ENCODE assay signal across 10 mouse cellular contexts in the genomic region with DNA sequence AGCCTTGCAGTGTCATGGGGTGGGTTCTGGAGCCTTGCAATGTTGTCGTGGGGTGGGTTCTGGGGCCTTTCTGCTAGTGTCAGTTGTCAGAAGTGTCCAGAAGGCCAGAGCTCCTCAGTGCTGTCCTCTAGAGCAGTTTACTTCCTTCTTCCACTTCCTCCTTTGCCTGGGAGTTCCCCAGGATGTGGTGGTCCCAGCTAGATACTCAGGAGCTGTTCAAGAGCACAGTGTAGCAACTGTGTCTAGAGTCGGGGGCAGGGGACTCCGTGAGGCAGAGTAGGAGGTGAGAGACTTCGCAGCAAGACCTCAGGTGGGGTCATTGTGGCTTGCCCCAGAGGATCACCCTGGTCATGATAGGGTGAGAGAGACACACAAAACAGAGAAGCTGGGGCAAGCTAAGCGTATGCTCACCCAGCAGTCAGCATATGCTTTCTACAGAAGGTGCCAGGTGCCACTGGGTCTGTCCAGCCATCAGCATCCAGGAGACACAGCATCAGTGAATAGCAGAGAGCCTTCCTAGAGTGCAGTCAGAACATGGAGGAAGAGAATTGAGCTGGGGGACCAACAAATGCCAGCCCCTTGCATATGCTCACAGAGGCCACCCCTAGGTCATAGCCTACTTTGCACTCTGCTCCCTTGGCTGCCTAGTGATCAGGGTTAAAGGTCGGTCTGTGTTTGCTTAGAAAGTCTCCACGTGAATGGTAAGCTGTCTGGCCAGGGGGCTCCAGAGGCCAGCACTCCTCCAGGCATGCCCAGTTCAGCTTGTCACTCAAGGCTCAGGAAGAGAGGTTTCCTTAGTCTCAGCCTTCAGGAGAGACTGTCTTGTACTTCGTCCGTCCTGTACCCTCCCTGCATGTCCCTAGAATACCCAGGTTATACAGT. TPM values are rescaled to one million over a fixed set of nuclear protein-coding genes. Genes with fewer than 3 reads are reported as not detected.
DNase-seq lines count a peak whose midpoint lies in the region; ATAC-seq and TF ChIP-seq lines count a peak whose summit lies in the region.
"Had no signal": no experiment of that assay in that cellular context is flagged by ENCODE, and none has a peak within 500 bp of the region (broad histone marks: within the 10 kb centered on the region; RNA-seq: fewer than 3 reads in every experiment).

No protein-coding gene starts in this region.

- in situ Hi-C loops in CH12.LX (cut with MboI; ENCODE audit: low pct_ligation_motif_present, low pct_unique_long_range_greater_than_20kb, low sequenced_read_pairs), result no loop called here

- no peaks in the 10 kb centered on the region for H3K36me3 ChIP-seq in kidney, adult 2 months (ENCODE audit: control insufficient read depth, insufficient read depth, low read length)
- H3K36me3 ChIP-seq in CH12.LX (replicated peaks in 1 of 2; ENCODE audit: control insufficient read depth in 1 of 2, insufficient read depth in 1 of 2, low read length in 1 of 2), result peaks cover 12 to 86% of the 10 kb centered on the region in 2 experiments
- no peaks in the 10 kb centered on the region for H3K36me3 ChIP-seq in liver, embryonic 16.5 days (ENCODE audit: control insufficient read depth, insufficient read depth)
- H3K36me3 ChIP-seq: embryonic facial prominence, embryonic 15.5 days had no signal

- TF ChIP-seq RAD21 in CH12.LX (IDR thresholded peaks at IDR 0.05; ENCODE audit: low read depth, low read length), result no peak

- H3K4me2 ChIP-seq in CH12.LX (ENCODE audit: insufficient read depth, low read depth, poor library complexity, severe bottlenecking), result no peak overlapping the region
- H3K4me2 ChIP-seq in liver, embryonic 16.5 days (ENCODE audit: low read depth, low read length), result no peak overlapping the region
- H3K4me2 ChIP-seq: embryonic facial prominence, embryonic 15.5 days; limb, embryonic 12.5 days had no signal

- no peak for TF ChIP-seq CTCF in kidney, adult 2 months (conservative IDR thresholded peaks at IDR 0.05; ENCODE audit: insufficient read depth, insufficient read length, low read depth, low read length)
- TF ChIP-seq CTCF in CH12.LX (conservative IDR thresholded peaks at IDR 0.05 in 1 of 2, IDR thresholded peaks at IDR 0.05 in 1 of 2; ENCODE audit: low read depth in 2 of 2, low read length in 2 of 2), result no peak
- TF ChIP-seq CTCF in bone marrow macrophage, adult 2 months (IDR thresholded peaks at IDR 0.05; ENCODE audit: low read depth, low read length), result no peak

- peak; percentile 58 for ATAC-seq in liver, embryonic 16.5 days (ENCODE audit: low read depth)

- peak; percentile 57 for TF ChIP-seq EP300 in CH12.LX (IDR thresholded peaks at IDR 0.05; ENCODE audit: low read length)

- no peaks in the 10 kb centered on the region for H3K27me3 ChIP-seq in kidney, adult 2 months (replicated peaks; ENCODE audit: control insufficient read depth, insufficient read depth, low read length)
- H3K27me3 ChIP-seq in CH12.LX (replicated peaks), result no peaks in the 10 kb centered on the region
- H3K27me3 ChIP-seq in liver, embryonic 16.5 days (ENCODE audit: control insufficient read depth, insufficient read depth, low read depth, low read length), result no peaks in the 10 kb centered on the region
- H3K27me3 ChIP-seq: embryonic facial prominence, embryonic 15.5 days; limb, embryonic 12.5 days had no signal

- H3K9me3 ChIP-seq in CH12.LX (replicated peaks; ENCODE audit: low read length), result no peaks in the 10 kb centered on the region
- no peaks in the 10 kb centered on the region for H3K9me3 ChIP-seq in liver, embryonic 16.5 days (replicated peaks; ENCODE audit: control insufficient read depth, low read length)
- H3K9me3 ChIP-seq: embryonic facial prominence, embryonic 15.5 days; limb, embryonic 12.5 days had no signal

- dilution Hi-C loops in CH12.LX (cut with MboI; ENCODE audit: extremely low pct_ligation_motif_present, extremely low pct_unique_long_range_greater_than_20kb, low sequenced_read_pairs), result no loop called here

- TF ChIP-seq POLR2A in kidney, adult 2 months (IDR thresholded peaks at IDR 0.05; ENCODE audit: low read depth, low read length), result no peak
- no peak for TF ChIP-seq POLR2A in CH12.LX (IDR thresholded peaks at IDR 0.05; ENCODE audit: low read depth, low read length)
- TF ChIP-seq POLR2A in bone marrow macrophage, adult 2 months (IDR thresholded peaks at IDR 0.05; ENCODE audit: borderline replicate concordance, low read depth, low read length), result no peak

- no peak overlapping the region for H3K27ac ChIP-seq in kidney, adult 2 months (ENCODE audit: insufficient read depth, low read depth, low read length)
- H3K27ac ChIP-seq in CH12.LX (ENCODE audit: insufficient read depth, low read depth), result peak overlapping the region; percentile 1; the same call in 1 of the 2 replicates
- H3K27ac ChIP-seq in bone marrow macrophage, adult 2 months (ENCODE audit: insufficient read depth, low read depth, low read length), result peak overlapping the region; percentile 45
- peak overlapping the region; percentile 41; the same call in 1 of the 2 replicates for H3K27ac ChIP-seq in liver, embryonic 16.5 days (ENCODE audit: low read length)
- H3K27ac ChIP-seq: limb, embryonic 12.5 days had no signal

- 71% methylated on average over 9 of the region's 9 CpGs for WGBS in kidney, adult 2 months
- 49% methylated on average over 9 of the region's 9 CpGs for WGBS in liver, embryonic 16.5 days (ENCODE audit: insufficient replicate concordance)

- peak; percentile 48 for DNase-seq in kidney, adult 2 months
- DNase-seq in kidney, postnatal 10 days, result no peak
- DNase-seq in CH12.LX (ENCODE audit: extremely low read depth), result peak; percentile 48
- no peak for DNase-seq in urinary bladder, postnatal 10 days (ENCODE audit: low spot score)
- DNase-seq in thymus, postnatal 0 days (ENCODE audit: low spot score), result no peak
- DNase-seq: thymus, postnatal 4 days had no signal

- H3K4me1 ChIP-seq in kidney, adult 2 months (ENCODE audit: control insufficient read depth, insufficient read depth, low read length), result peaks cover 5% of the 10 kb centered on the region; the same call in 1 of the 2 replicates
- H3K4me1 ChIP-seq in CH12.LX (ENCODE audit: control insufficient read depth in 1 of 2, insufficient read depth in 2 of 2), result peaks cover 11 to 57% of the 10 kb centered on the region in 2 experiments
- peaks cover 35% of the 10 kb centered on the region for H3K4me1 ChIP-seq in bone marrow macrophage, adult 2 months (ENCODE audit: control insufficient read depth, insufficient read depth, low read length)
- H3K4me1 ChIP-seq in liver, embryonic 16.5 days (ENCODE audit: control insufficient read depth, low read depth, low read length), result peaks cover 21% of the 10 kb centered on the region

- no peak overlapping the region for H3K9ac ChIP-seq in CH12.LX (ENCODE audit: insufficient read depth, low read depth)
- H3K9ac ChIP-seq in liver, embryonic 16.5 days (ENCODE audit: low read depth, low read length), result no peak overlapping the region
- H3K9ac ChIP-seq: embryonic facial prominence, embryonic 15.5 days; limb, embryonic 12.5 days had no signal

- no peak overlapping the region for H3K4me3 ChIP-seq in kidney, adult 2 months (ENCODE audit: insufficient read depth, low read depth, low read length)
- H3K4me3 ChIP-seq in CH12.LX (replicated peaks in 1 of 3; ENCODE audit: low read depth in 2 of 3, low read length in 2 of 3, poor library complexity in 1 of 3), result no peak overlapping the region
- H3K4me3 ChIP-seq in bone marrow macrophage, adult 2 months (ENCODE audit: insufficient read depth, low read length), result no peak overlapping the region
- no peak overlapping the region for H3K4me3 ChIP-seq in liver, embryonic 16.5 days (ENCODE audit: low read depth, low read length)
- H3K4me3 ChIP-seq: embryonic facial prominence, embryonic 15.5 days; limb, embryonic 12.5 days had no signal

- H3K79me2 ChIP-seq in CH12.LX (replicated peaks; ENCODE audit: control insufficient read depth, extremely low read depth, insufficient read depth, poor library complexity, severe bottlenecking), result no peaks in the 10 kb centered on the region

TF ChIP-seq in CH12.LX, 34 proteins besides CTCF, POLR2A, EP300 and RAD21:
- TF ChIP-seq IRF4 (IDR thresholded peaks at IDR 0.05; ENCODE audit: low read depth, low read length) (peak; percentile 62), ELF1 (IDR thresholded peaks at IDR 0.05; ENCODE audit: low read depth, low read length) (peak; percentile 59), JUND (conservative IDR thresholded peaks at IDR 0.05; ENCODE audit: low read depth, low read length) (no peak)

RNA-seq across cellular contexts. Expression of a gene that starts 49.0 kb away (rescaled TPM):
- 10.7 and 12.1 TPM in 2 replicates for polyA plus RNA-seq in kidney, adult 2 months (2012; rRNA removed)
- total RNA-seq in CH12.LX (2012; rRNA removed) (56.5 and 76.1 TPM in 2 replicates), CH12.LX (2014; rRNA removed) (30.6 and 36.2 TPM in 2 replicates)
- polyA plus RNA-seq in CH12.LX (2012; ENCODE audit: insufficient read length, low read depth), result 81.4 and 94.6 TPM in 2 replicates
- polyA plus RNA-seq in bone marrow macrophage, adult 2 months (2012; ENCODE audit: insufficient read depth, insufficient read length, missing spikeins), result 4.8 and 5.1 TPM in 2 replicates
- 8.8 and 10.5 TPM in 2 replicates for polyA plus RNA-seq in liver, embryonic 16.5 days (2015; fragmentation: Nextera tagmentation; extraction: Ambion mirVana)
- 24.0 and 24.7 TPM in 2 replicates for polyA plus RNA-seq in thymus, postnatal 0 days (2015; fragmentation: Nextera tagmentation; extraction: Ambion mirVana)

Comparison
In these comparisons a context has a peak if more than half of its experiments do, and no peak if none do; other contexts are left out.
1. DNase-seq: peak in kidney, adult 2 months (single experiment) and CH12.LX (single experiment); none in kidney, postnatal 10 days (single experiment), urinary bladder, postnatal 10 days (single experiment) and thymus, postnatal 0 days (single experiment).